Mouse (Mus musculus): ENCODE results near the gene Angel1.
A peak's percentile ranks its signal among the peaks of the same experiment; 100 is the strongest.

Gene Angel1

GRCm38 (mm10) chr12:86702690-86703089, 23.6 kb downstream of the Angel1 start:
- no peak for DNase-seq (ENCODE audit: low read depth in 2 of 2, low spot score in 2 of 2)

DNA sequence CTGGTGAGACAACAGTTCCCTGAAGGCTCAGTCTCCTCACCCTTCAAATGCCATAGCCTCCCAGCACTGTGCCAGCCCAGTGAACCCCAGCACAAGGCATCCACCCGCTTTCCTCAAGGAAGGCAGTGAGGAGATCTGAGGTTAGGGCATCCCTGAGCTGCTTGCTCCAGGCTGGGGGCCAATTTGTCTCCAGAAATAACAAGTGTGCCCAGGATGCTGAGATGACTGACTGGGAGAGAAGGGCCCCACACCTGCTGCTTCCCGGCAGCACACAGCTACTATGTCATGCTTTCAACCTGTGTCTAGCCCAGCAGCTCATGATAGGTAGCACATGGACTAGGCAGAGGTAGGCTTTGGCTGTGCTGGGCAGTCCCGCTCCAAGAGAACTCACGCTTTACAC, 24.8 kb downstream of the Angel1 start:
- no peak for DNase-seq (ENCODE audit: low read depth in 2 of 2, low spot score in 2 of 2)

DNA sequence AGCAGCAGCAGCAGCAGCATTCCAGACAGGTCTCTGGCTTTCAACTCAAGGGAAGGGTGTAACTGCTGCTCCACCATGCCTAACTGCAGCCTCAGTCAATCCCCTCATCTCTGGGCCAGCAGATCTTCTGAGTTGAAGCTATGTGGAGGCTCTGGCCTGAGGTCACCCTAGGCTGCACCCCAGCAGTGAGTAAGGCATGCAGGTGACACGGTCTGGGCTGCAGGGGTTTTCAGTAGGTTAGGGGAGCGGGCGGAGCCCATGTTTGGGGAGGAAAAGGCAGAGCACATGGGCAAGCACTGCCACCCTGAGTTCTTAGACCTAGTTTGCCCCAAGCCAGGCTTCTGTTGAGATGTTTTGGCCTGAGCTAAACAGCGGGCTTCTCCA, 25.3 kb downstream of the Angel1 start:
- DNase-seq (ENCODE audit: low read depth in 2 of 2, low spot score in 2 of 2): no peak

- no peak for DNase-seq (ENCODE audit: low read depth in 2 of 2, low spot score in 2 of 2)
Measured at GRCm38 (mm10) chr12:86699965-86700926, 26.0 kb downstream of the Angel1 start.

- DNase-seq (ENCODE audit: low read depth in 2 of 2, low spot score in 2 of 2): no peak
Measured at GRCm38 (mm10) chr12:86698537-86698936, 27.7 kb downstream of the Angel1 start.

DNA sequence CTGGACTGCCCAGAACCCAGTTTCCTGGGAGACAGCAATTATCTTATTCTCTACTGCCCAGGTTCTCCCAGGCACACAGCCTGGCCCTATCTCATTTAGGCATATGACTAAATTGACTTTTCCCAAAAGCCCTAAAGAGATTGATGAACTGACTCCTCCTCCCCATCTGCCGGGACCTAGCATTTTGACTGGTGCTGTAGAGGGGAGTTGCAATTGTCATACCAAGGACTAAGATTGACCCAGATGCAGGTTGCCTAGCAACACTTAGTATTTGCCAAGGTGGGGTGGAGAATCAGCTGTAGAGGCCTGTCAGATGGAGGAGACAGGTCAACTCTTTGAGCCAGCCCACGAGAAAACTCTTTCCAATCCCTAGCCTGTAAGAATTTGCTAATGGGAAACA, 28.3 kb downstream of the Angel1 start:
- no peak for DNase-seq (ENCODE audit: low read depth in 2 of 2, low spot score in 2 of 2)

GRCm38 (mm10) chr12:86694441-86694840, 31.8 kb downstream of the Angel1 start:
- DNase-seq (ENCODE audit: low read depth in 2 of 2, low spot score in 2 of 2): no peak

DNA sequence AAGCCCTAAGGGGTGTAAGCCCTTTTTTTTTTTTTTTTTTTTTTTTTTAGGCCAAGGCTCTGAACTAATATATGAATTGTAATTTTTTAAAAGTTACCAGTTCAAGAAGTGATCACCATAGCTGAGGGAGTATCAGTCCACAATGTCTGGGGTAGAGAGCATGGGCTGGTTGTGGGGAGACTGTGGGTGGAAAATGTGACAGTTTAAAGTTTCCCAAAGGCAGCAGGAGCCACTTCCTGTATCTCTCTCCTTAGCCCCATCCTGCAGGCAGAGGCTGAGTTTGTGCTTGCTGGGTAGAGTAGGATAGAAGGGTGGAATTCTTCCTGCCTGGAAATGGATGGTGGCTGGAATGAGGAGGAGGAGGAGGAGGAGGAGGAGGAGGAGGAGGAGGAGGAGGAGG, 32.9 kb downstream of the Angel1 start:
- DNase-seq (ENCODE audit: low read depth in 2 of 2, low spot score in 2 of 2): no peak

GRCm38 (mm10) chr12:86692471-86693356, 33.5 kb downstream of the Angel1 start:
- DNase-seq (ENCODE audit: low read depth in 2 of 2, low spot score in 2 of 2): no peak

DNA sequence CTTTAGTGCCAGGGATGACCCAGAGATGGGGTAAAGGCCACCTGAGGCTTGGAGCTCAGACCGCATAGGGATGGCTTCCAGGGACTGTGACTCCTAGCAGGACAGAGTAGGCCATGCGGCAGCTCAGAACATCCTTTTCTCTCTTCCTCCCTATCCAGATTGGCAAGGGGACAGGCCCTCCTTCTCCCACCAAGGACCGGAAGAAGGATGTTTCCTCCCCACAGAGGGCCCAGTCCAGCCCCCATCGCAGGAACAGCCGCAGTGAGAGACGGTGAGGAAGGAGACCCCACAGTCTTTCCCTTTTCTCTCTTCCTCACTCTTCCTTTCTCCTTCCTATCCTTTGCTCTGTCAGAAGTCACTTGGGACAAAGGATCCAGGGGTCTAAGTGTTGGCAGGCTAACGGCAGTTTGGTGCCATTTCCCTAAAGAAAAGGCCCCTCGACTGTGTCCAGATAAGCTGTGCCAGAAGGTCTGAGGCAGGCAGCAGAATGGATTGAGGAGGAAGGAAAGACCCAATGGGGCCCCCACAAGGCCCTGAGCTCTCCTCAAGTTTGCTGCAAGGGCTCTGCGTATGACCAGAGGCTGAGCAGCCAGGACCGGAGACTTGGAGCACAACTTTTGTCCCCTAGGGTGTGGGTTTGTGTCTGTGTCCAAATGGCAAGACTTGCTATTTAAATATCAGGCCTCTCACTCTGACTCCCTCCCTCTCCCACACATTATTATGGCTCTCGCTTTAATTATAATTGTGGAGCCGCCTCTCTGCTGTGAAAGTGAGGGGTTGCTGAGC, 35.4 kb downstream of the Angel1 start:
- no peak for DNase-seq (ENCODE audit: low read depth in 2 of 2, low spot score in 2 of 2)

DNA sequence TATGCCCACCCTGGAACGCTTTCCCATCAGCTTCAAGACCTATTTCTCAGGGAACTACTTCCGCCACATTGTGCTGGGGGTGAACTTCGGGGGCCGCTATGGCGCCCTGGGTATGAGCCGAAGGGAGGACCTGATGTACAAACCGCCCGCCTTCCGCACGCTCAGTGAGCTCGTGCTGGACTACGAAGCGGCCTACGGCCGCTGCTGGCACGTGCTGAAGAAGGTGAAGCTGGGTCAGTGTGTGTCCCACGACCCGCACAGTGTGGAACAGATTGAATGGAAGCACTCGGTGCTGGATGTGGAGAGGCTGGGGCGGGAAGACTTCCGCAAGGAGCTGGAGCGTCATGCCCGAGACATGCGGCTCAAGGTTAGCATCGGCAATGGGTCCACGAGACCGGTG, 37.3 kb downstream of the Angel1 start:
- no peak for DNase-seq (ENCODE audit: low read depth in 2 of 2, low spot score in 2 of 2)

GRCm38 (mm10) chr12:86687971-86688573, 38.2 kb downstream of the Angel1 start:
- DNase-seq (ENCODE audit: low read depth in 2 of 2, low spot score in 2 of 2): no peak

- no peak for DNase-seq (ENCODE audit: low read depth in 2 of 2, low spot score in 2 of 2)
Measured at GRCm38 (mm10) chr12:86687445-86687955, 38.8 kb downstream of the Angel1 start.

DNA sequence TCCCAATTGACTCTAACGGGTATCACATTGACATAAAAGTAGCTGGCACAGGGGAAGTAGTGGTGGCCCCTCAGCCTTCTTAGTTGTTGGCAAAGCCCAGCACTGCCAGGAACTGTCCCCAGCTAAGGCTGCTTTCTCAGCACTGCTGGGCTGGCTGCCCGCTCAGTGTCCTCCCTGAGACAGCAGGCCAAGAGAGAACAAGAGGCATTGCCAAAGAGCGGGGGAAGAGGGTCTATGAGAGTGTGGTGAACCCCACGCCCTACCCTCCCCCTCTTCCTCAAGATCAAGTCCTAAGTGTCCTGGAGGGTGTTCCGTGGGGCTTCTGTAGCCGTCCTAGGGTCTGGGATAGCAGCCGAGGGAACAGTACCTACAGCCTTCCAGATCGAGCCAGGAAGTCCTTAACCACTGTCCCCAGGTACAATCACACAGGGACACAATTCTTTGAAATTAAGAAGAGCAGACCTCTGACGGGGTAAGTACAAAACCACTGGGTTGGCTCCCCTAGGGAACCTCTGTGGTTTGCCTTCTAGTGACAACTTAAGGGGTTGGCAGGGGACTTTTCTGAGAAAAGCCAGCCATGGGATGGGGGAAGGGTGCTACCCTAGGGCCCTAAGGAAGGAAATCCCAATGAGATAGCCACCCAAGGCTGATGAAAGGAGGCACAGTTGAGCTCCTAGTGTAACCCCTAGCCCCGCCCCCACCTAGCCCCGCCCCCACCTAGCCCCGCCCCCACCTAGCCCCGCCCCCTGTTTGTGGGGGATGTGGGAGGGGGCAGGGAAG, 39.5 kb downstream of the Angel1 start:
- DNase-seq (ENCODE audit: low read depth in 2 of 2, low spot score in 2 of 2): peak; percentile 20 to 24

DNA sequence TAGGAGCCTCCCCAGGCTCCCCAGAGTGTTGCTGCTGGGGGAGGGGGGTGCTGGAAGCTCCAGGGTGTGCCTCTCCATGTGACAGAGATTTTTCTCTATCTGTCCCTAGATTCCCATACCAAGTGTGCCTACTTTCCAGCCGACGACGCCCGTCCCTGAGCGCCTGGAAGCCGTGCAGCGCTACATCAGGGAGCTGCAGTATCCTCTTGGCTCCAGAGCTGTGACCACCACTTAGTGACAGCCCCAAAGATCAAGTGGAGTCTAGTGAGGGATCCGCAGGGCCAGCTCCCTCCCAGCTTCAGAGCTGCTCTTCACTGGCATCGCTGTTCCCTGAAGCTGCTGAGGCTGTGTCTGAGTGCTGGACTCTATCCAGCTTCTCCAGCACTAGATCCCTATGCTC, 41.0 kb downstream of the Angel1 start:
- no peak for DNase-seq (ENCODE audit: low read depth in 2 of 2, low spot score in 2 of 2)

DNA sequence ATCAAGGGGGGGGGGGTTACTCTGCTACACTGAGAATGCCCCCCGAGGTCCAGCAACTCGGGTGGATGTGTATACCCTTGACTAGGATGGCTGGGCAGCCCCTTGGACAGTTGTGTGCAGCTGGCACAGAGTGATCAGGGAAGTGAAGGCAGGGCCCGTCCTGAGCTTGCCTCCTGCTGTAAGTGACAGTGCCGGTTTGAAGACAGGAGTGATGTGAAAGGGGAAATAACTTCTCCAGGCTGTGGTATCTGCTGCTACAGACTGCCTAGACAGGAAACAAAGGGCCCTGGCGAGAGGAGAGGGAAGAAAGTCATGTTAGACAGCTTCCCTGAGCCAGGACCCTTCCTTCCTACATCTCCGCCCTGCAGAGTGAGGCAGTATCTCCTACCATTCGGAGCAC, 42.6 kb downstream of the Angel1 start:
- no peak for DNase-seq (ENCODE audit: low read depth in 2 of 2, low spot score in 2 of 2)

DNA sequence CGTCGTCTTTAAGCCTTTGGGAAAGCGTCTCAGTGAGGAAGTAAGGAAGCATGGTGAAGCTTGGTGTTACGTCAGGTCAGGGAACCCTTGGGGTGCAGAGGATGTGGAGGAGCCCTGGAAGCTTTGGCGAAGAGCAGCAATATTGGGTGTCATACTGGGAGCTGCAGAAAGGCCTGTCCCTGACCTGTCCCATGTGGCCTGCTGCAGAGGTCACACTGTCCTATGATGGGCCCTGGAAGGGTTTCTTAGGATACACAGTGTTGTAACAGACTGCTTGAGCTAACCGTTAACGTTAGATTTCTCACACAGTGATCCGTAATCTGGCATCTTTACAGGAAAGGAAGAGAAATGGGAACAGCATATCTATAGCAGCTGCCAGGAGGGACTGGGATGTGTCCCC, 44.1 kb downstream of the Angel1 start:
- DNase-seq (ENCODE audit: low read depth in 2 of 2, low spot score in 2 of 2): no peak

GRCm38 (mm10) chr12:86681626-86682025, 44.6 kb downstream of the Angel1 start:
- no peak for DNase-seq (ENCODE audit: low read depth in 2 of 2, low spot score in 2 of 2)

DNA sequence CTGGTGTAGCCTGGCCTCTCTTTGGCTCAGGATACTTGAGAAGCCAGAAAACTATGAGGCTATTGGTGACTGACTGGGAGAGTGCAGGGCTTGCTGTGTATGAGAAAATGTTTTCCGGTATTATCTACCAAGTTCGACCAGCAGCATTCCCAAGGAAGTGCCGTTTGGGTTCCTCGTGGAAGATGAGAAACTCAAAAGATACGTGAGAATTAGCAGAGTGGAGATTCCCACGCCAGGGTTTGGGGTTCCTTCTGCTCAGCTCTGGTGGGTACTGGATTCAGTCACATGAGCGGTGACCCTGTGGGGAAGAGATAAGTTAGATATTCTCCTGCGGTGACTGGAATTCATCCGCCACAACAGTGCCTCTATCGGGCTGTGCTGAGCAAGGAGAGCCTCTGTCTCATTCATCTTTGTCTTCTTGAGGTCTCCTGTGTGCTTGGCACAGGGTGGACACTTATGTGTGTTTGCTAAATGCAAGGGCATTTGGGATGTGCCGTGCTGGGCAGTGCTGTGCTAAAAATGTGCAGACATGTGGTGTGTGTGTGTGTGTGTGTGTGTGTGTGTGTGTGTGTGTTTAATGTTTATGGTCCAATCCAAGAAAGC, 45.6 kb downstream of the Angel1 start:
- DNase-seq (ENCODE audit: low read depth in 2 of 2, low spot score in 2 of 2): no peak
